Mouse (Mus musculus) yolk sac, embryonic 10.5 days (tissue): Measurements from ENCODE around the gene Golga4.

Experiments
- DNase-seq: peaks from one replicate; pipeline ENCODE4 v3.0.0-alpha.2; 2017; ENCODE audit warnings: low spot score

Golga4 gene

DNA sequence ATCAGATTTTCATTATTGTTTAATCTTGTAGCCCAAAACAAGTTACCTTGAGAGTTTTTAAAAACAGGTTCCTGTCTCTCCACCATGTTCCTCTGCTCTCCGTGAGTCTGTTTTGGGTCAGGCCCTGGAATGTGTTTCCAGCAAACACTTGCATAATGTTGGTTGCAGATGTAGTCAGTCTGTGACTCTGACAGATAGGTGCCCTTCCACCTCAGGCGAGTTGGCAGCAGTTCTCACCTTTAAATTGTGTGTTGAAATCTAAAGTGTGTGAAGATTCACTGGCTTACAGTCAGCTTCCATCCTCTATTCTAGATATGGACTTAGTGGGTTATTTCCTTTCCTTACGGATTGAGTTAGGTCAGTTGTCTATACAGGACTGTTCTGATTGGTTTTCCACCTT lies 23.7 kb downstream of the Golga4 start:
- DNase-seq, result no peak

DNA sequence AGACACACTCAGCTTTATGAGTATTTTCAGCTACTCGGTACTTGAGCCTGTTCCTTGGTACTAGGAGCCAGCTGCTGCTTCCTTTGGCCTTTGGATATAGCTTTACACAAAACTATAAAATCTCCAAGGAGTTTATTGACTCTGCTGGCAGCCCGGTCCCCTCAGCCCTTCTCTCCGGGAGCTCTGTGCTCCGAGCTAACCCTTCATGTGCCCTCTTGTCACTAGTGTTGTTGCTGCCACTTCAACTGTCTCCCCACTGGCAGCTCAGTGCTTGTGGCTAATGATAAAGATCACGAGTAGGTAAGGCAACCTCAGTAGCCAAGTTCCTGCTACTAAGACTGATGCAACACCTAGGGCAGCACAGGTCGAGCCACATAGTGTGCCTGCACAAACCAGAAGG lies 24.6 kb downstream of the Golga4 start:
- DNase-seq, result no peak

DNA sequence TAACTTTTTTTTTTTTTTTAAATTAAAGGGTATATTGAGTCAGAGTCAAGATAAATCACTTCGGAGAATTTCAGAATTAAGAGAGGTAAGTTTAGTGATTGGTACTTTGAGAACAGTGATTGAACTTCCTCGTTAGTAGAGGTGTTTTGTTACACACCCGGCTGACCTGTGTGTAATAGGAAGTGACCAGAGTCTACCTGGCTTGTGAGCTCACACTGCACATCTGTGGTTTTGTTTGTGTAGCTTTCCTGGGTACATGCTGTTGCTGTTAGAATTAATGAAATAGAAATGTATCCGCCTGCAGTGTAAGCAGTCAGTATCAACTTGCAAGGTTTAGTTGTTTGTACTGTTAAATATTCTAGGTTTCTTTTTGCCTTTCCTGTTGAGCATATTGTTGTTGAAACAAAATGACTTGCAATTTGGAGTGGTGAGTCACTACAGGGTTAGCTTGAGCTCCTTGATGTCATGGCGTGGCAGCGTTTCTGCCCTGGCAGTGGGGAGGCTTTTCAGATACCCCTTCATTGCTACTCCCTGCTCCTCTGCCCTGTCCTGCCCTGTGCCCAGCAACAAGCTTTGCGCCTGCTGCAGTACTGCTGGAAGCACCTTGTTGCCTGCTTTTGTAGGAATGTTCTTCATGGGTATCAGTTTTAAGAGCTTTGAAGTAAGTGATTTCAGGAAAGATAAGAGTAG lies 26.6 kb downstream of the Golga4 start:
- no peak for DNase-seq

DNA sequence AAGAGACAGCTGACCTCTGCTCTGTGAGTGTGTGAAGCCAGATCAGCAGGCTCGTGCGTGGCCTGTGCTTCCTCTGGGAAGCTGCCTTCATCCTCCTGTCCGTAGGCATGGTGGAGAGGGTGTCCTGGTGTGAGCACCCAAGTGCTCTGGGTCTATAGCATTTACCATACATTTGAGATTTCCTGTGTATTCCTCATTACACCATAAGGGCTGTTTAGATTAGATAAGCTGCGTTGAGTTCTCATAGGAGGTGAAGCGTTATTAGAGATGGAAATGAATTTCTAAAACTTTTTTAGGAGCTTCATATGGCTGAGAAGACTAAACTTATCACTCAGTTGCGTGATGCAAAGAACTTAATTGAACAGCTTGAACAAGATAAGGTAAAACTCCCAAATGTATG lies 30.9 kb downstream of the Golga4 start:
- no peak for DNase-seq

DNA sequence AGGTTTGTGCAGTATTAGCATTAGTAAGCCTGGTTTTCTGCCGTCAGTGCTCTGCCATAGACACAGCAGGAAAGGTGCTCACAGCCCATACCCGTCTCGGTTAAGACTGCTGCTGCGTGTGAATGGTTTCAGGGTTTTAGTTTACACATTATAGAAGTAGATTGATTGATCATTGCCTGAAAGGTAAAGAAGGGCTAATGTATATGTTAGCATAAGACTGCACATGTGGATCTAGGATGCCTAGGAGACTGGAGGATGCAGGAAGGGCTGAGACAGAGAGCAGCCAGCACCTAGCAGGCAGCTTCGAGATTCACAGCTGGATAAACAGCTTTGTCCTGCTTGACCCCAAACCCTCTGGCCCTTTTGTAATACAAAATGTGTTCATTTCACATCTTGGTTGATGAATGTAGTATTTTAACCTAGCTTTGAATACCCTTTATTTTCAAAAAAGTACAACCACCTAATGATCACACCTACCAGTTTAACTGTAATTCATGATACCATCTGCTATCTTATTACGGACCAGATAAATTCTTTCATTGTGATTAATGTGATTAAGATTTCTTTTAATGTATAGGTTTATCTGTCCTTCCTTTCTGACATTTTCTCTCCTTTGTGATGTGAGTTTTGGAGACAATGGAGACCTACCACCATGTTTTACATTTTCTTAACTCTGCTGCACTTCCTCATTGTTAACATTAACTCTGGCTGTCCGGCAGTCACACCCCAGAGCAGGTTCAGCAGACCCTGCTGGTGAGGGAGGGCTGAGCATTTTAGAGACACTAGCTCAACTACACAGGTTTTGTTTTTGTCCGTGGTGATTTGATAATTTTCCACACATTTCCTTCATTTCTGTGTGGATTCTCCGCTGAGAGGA lies 31.6 kb downstream of the Golga4 start:
- no peak for DNase-seq

DNA sequence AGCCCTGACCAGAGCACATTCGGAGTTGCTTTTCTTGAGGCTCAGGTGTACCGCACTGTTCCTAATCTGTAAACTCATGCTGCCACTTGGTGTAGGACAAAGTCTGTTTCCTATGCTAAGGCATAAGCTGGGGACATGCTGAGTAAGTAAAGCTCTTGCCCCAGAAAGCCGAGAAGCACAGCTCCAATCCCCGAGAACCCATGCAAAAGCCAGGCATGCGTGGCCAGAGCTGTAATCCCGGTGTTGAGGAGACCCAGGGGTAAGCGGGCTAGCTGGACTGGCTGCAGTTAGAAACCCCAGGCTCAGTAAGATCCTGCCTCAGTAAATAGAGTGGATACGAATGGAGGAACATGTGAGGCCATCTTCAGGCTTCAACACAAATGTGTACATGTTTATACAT lies 35.8 kb downstream of the Golga4 start:
- no peak for DNase-seq

DNA sequence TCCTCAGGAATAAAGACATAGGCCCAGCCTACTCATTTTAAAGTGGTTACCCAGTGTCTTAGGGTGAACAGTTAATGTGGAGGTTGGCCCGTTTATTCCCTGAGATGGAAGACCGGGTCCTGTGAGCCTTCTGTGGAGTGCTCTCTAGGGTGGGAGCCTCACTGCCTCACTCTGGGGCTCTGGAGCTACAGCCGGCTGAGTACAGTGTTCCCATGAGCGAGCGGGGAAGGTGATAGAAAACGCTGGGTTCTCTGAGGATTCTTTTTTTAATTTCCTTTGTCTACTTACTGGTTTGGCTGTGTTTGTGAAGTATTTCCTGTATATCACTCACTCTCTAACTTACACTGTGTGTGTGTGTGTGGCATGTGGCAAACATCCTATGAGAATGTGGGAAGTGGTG lies 39.1 kb downstream of the Golga4 start:
- no peak for DNase-seq

DNA sequence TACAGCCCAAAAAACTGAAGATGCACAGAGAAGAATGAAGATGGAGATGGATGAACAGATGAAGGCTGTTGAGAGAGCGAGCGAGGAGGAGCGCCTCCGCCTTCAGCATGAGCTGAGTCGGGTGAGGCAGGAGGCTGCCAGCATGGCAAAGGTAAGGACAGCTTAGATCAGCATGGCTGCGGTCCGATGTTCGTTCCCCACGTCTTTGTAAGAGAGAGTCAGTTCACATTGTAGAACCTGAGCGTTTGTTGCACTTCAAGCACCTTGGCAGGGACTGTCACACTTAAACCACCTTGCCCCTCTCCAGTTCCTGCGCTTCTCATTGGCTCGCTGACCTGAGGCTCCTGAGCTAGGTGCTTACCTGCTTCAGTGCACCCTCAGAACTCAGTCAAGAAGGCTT lies 42.6 kb downstream of the Golga4 start:
- no peak for DNase-seq

DNA sequence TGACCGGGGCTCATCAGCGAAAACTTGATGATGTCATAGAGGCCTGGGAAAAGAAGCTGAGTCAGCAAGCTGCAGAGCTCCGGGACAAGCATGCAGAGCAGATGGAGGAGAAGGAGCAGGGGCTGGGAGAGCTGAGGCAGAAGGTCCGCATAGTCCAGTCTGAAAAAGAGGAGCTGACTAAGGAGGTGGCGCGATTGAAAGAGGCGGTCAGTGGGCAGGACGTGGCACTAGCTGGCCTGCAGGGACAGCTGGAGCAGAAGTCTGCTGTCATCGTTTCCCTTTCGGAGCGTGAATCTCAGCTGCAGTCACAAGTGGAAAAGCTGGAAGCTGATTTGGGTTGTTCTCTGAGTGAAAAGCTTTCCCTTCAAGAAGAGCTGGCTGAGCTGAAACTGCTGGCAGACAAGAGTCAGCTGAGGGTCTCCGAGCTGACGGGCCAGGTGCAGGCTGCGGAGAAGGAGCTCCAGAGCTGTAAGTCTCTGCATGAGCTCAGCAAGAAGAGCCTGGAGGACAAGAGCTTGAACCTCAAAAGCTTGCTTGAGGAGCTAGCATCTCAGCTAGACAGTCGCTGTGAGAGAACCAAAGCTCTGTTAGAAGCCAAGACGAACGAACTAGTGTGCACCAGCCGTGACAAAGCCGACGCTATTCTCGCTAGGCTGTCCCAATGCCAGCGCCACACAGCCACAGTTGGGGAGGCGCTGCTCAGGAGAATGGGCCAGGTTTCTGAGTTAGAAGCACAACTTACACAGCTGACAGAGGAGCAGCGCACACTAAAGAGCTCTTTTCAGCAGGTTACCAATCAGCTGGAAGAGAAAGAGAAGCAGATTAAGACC lies 51.1 kb downstream of the Golga4 start:
- peak; percentile 35 for DNase-seq

DNA sequence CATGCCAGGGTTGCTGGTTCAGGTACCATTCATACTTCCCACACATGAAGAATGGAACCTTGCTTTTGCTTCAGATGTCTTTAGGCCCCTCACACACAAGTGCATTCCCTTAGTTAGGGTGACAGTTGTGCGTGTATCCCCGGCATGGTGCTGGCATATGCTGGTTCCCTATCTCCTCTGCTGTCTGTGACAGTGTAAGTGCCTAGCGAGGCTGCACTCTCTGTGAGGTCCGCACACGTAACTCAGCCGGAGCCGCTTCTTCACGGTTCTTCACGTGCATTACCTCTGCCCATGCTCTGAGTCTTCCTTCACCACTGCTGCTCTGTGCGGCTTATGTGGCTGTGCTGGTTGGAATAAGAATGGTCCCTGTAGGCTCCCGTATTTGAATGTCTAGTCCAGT lies 57.3 kb downstream of the Golga4 start:
- DNase-seq, result no peak

DNA sequence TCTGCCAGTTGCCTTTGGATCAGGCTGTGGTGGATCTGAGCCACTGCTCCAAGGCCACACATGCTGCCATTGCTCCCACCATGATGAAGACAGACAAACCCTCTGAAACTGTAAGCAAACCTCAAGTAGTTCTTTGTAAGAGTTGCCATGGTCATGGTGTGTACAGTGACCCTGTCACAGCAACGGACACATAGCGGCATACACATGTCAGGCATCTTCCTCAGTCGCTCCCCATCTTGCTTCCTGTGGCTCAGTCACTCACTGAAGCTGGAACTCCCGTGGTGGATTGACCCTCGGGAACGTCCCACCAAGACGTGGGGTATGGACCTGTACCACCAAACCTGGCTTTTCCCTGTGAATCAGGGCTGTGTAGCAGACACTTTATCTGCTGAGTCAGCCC lies 57.8 kb downstream of the Golga4 start:
- DNase-seq, result no peak

DNA sequence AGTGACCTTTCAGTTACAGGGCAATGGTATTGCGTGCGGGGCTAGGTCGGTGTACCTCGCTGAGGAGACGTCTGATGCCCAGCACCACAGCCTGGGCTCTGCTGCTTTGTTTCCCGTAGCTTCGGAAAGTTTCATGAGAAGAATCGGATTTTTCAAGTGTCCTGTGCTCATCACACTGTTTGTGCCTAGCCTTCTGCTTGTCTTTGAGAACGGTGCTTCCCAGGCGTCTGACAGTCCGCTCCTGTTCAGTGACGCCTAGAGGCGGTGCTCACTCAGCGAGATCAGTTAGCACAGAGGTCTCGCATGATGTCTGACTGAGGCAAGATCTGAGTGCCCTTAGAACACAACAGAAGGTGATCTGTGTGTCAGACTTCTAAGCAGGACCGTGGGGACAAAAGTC lies 58.6 kb downstream of the Golga4 start:
- DNase-seq, result no peak

DNA sequence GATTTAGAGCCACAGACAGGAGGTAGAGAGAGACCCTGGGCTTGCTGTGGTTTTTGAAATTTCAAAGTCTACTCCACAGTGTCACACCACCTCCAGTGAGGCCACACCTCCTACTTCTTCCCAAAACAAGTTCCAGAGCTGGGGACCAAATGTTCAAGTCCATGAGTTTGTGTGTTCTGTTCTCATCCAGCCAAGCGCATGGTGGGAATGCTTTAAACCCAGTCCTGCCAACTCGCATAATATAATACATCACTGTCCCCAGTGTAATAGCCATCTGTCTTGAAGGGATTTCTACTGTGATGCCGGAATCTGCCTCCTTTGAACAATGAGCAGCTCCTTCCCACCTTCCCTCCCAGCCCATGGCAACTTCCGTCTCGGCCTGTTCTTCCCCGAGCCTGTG lies 63.3 kb downstream of the Golga4 start:
- no peak for DNase-seq

DNA sequence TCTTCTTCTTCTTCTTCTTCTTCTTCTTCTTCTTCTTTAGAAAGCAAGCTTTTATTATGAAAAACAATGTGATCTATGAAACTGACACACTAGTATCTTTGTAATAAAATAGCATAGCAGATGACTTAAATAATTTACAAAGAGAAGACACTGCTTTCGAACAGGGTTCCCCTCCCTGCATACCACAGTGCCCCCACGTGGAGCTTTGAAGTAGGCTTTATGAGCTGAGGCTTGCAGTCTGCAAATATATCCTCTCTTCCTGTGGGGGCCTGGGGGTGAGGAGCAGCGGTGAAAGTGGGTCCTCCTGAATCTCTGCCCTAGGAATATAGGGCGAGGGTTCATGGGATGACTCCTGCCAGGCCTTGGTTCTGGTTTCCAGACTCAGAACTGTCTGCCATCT lies 64.8 kb downstream of the Golga4 start:
- no peak for DNase-seq

DNA sequence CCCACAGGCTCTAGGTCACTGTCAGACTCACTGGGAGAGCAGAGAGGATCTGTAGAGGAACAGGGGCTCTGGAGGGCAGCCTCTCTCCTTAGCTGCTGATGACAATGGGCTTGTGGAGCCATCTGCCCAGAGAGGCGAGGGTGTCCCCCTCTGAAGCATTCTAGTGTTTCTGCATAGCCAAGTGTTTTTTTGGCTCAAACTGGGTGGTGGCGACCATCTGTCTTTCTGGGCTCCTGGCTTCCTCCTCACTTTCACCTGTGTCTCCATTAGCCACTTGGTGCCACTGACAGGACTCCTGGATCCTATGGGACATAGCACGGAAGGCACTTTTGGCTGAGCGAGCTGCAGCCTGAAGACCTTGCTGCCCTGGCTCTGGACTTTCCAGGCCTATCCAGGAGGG lies 65.6 kb downstream of the Golga4 start:
- DNase-seq, result no peak

DNA sequence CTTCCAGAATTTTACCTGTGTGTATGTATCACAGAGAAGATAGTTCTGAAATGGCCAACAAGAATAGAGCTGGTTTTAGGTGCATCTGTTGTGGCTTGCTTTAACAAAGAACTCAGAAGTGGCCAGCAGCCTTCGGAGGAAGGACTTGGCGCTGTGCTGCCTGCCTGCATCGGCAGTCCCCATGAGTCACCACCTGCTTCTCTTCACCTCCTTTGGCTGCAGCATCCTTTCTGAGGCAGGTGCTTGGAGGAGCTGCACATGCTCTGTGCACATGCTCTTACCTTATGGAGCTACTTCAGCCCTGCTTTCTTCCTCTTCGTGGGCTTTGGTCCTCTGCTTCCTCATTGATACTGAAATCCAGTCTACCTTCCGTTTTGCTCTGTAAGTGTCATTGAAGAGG lies 68.8 kb downstream of the Golga4 start:
- no peak for DNase-seq

DNA sequence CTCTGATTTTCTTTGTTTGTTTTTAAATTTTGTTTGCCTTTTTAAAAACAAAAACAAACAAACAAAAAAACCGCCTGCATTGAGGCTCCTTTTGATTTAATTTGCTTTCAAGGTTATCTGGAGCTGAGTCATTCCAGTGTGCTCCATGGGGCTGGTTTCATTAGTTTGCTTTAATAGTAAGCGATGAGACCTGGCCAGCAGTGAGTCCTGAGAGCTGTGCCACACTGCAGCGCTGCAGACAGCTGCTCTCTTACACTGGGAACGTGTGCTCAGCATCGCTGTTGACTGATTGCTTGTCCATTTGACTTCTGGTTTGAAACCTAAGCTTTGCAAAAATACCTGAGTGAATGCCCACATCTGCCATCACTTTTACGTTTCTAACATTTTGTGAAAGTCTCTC lies 74.3 kb downstream of the Golga4 start:
- no peak for DNase-seq

DNA sequence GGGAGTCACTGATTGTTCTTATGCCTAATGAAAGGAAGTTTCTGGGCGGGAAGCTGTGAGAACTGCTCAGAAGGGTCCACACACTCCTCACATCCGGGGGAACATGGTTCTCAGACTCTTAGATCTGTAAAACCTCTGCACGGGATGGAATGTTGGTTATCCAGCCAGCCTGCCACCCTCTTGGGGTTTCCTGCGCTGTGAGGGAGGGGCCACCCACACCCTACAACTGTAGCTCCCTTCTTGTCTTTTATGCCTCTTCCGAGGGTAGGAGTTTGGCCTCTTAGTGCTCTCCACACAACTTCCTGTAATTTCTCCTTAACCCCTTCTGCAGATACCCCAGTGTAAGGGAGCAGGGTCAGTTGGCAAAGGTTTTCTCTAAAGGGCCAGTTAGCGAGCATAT lies 76.7 kb downstream of the Golga4 start:
- DNase-seq, result no peak

DNA sequence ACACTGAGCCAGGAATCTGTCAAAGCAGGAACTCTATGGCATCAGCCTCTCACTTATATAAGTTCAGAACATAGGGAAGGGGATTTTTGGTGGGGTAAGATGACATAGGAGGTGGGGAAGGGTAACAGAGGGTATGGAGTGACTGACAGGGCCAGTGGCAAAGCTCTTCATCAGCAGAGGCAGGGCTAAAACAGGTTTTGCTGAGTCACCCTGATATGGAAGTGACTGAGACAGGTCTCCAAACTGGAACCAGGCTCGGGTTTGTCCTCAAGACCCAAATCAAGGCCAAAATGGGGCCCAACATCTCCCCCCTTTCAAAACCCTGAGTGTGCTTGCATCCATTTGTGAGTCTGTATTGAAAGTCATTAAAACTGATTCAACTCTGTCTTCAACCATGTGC lies 78.8 kb downstream of the Golga4 start:
- DNase-seq, result no peak

DNA sequence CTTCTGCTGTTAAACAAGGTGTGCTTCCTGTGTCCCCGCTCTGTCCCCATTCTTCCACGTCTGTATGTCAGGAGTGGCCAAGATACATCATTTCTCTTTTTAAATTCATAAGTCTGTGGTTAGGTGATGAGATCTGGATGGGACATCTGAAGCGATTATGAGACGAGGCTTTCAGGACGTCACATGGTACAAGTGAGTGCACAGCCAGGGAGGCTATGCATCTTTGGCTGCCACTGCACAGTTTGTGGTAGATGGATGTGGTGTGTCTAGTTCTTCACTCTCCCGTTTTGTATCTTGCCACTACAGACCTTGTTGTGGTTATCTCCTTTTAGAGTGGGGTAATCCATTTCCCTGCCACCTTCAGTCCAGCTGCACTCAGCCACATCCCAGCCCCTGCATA lies 79.9 kb downstream of the Golga4 start:
- no peak for DNase-seq

DNA sequence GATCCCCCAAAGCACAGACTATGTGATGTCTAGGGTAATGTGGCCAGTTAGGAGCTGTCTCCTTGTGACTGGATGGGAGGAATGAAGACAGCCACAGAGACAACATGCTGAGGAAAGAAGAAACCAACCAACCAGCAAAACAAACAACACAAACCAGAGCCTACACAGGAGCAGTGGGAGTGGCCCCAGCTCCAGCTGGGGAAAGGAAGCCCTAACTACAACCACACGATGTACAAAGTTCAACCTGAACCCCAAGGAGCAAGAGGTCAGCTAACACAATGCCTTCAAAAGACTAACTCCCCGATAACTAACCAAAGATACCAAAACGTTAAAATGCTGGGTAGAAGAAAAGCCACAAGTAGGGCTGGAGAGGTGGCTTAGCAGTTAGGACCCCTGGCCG lies 81.0 kb downstream of the Golga4 start:
- DNase-seq, result peak; percentile 57

DNA sequence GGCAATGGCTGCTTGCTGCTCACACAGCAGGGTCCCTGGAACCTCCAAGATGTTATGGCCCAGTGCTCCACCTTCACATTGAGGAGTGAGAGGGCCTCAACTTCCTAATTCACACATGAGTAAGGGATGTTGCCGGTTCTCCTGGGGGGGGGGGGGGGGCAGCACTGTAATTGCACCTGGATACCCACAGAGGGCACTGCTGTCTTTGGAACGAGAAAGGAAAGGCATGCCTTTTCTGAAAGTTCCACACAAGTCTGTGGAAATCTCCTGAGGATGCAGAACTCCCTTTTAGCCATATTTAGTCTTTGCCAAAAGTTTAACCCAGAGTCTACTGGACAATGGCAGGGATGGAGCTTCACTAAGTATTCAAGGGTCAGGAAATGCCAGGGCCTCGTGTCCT lies 83.2 kb downstream of the Golga4 start:
- no peak for DNase-seq

DNA sequence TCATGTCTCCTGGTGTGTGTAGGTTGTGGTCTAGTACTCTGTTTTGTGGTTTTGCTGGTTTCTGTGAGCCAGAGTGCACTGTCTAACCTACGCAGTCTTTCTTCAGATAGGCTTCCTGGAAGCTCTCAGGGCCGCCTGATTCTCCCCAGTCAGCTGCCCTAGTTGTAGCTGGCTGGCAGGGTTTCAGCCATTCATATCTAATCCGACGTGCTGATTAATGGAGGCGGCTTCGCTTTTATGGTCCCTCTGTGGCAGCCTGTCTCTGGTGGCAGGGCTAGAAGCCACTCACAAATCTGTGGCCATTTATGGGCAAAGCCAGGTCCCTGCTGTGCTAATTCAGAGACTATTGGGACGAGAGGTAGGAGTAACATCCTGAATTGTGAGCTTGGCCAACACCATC lies 84.2 kb downstream of the Golga4 start:
- DNase-seq, result no peak
